Mouse (Mus musculus) thymus, adult 2 months (tissue): Measurements from ENCODE around the gene Tyms.

ENCODE experiments used
- CTCF ChIP-seq: fragments of 200-500 bp; IDR thresholded peaks from 2 replicates; pipeline ENCODE4 v1.5.1; 2012; ENCODE audit warnings: mild to moderate bottlenecking, control low read depth, low read length, moderate library complexity, borderline replicate concordance; ENCODE audit not compliant: control insufficient read depth, poor library complexity, insufficient read depth; ENCODE audit errors: extremely low read depth
- POLR2A ChIP-seq: fragments of 200-500 bp; IDR thresholded peaks from 2 replicates; pipeline ENCODE4 v1.6.1; 2012; ENCODE audit warnings: mild to moderate bottlenecking, low read length, control low read depth, moderate library complexity; ENCODE audit not compliant: control insufficient read depth, poor library complexity, insufficient read depth; ENCODE audit errors: extremely low read depth

GRCm38 (mm10) chr5:30114761-30115140 lies 41.3 kb upstream of the Tyms start:
- no peak for TF ChIP-seq CTCF
- no peak for TF ChIP-seq POLR2A
